In the genomic region with DNA sequence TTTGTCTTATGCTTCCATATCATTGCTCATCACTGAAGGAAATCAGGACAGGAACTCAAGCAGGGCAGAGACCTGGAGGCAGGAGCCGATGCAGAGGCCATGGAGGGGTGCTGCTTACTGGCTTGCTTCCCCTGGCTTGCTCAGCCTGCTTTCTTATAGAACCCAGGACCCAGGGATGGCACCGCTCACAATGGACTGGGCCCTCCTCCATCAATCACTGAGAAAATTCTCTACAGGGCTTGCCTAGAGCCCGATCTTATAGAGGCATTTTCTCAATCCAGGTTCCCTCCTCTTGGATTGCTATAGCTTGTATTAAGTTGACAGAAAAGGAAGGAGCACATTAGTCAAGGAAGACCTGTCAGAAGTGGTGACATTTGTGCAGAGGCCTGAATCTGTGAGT, we compare ENCODE assay signal across 10 mouse cellular contexts. TPM values are rescaled to one million over a fixed set of nuclear protein-coding genes. Genes with fewer than 3 reads are reported as not detected.
DNase-seq lines count a peak whose midpoint lies in the region; ATAC-seq and TF ChIP-seq lines count a peak whose summit lies in the region.
"Had no signal": no experiment of that assay in that cellular context is flagged by ENCODE, and none has a peak within 500 bp of the region (broad histone marks: within the 10 kb centered on the region; RNA-seq: fewer than 3 reads in every experiment).

No protein-coding gene starts in this region.

- no peak overlapping the region for H3K27ac ChIP-seq in heart, embryonic 12.5 days (ENCODE audit: poor library complexity, severe bottlenecking)
- no peak overlapping the region for H3K27ac ChIP-seq in hindbrain, embryonic 13.5 days
- H3K27ac ChIP-seq in midbrain, embryonic 12.5 days (replicated peaks): no peak overlapping the region

- H3K9ac ChIP-seq in heart, embryonic 12.5 days: no peak overlapping the region
- no peak overlapping the region for H3K9ac ChIP-seq in hindbrain, embryonic 13.5 days
- no peak overlapping the region for H3K9ac ChIP-seq in midbrain, embryonic 12.5 days (replicated peaks)

- 45% methylated on average over 3 of the region's 3 CpGs for WGBS in heart, embryonic 12.5 days
- WGBS in hindbrain, embryonic 13.5 days: 53% methylated on average over 3 of the region's 3 CpGs
- WGBS in midbrain, embryonic 12.5 days: 57% methylated on average over 3 of the region's 3 CpGs

- no peaks in the 10 kb centered on the region for H3K9me3 ChIP-seq in heart, embryonic 12.5 days (replicated peaks)
- H3K9me3 ChIP-seq in E14TG2a.4 (ENCODE audit: low read length): no peaks in the 10 kb centered on the region
- no peaks in the 10 kb centered on the region for H3K9me3 ChIP-seq in hindbrain, embryonic 13.5 days
- H3K9me3 ChIP-seq in midbrain, embryonic 12.5 days: no peaks in the 10 kb centered on the region

- peaks cover 76% of the 10 kb centered on the region for H3K27me3 ChIP-seq in heart, embryonic 12.5 days (replicated peaks)
- peaks cover 61% of the 10 kb centered on the region for H3K27me3 ChIP-seq in E14TG2a.4 (ENCODE audit: insufficient read depth, low read length)
- peaks cover 68% of the 10 kb centered on the region for H3K27me3 ChIP-seq in hindbrain, embryonic 13.5 days
- peaks cover 62% of the 10 kb centered on the region for H3K27me3 ChIP-seq in midbrain, embryonic 12.5 days

- no peak for TF ChIP-seq CTCF in E14TG2a.4 (conservative IDR thresholded peaks at IDR 0.05; ENCODE audit: low read length)

- H3K36me3 ChIP-seq in heart, embryonic 12.5 days: no peaks in the 10 kb centered on the region
- no peaks in the 10 kb centered on the region for H3K36me3 ChIP-seq in E14TG2a.4 (ENCODE audit: insufficient read depth, low read length)
- H3K36me3 ChIP-seq in hindbrain, embryonic 13.5 days: no peaks in the 10 kb centered on the region
- H3K36me3 ChIP-seq in midbrain, embryonic 12.5 days: no peaks in the 10 kb centered on the region

- H3K4me2 ChIP-seq in heart, embryonic 12.5 days: 0 out of 2 replicates have a peak overlapping the region, but pooled peaks have one; percentile 71
- H3K4me2 ChIP-seq in hindbrain, embryonic 13.5 days: peak overlapping the region; percentile 75; the same call in 1 of the 2 replicates
- H3K4me2 ChIP-seq in midbrain, embryonic 12.5 days (replicated peaks): peak overlapping the region; percentile 74

- peak overlapping the region; percentile 47 for H3K4me3 ChIP-seq in heart, embryonic 12.5 days
- H3K4me3 ChIP-seq in E14TG2a.4 (replicated peaks; ENCODE audit: low read length): peak overlapping the region; percentile 90
- H3K4me3 ChIP-seq in hindbrain, embryonic 13.5 days: peak overlapping the region; percentile 45
- peak overlapping the region; percentile 44; the same call in 1 of the 2 replicates for H3K4me3 ChIP-seq in midbrain, embryonic 12.5 days

- no peak for DNase-seq in heart, postnatal 36 days
- DNase-seq in T-cell, adult 2 months (ENCODE audit: low spot score): no peak
- DNase-seq in layer of hippocampus, postnatal 10 days (ENCODE audit: low spot score in 2 of 2): no peak
- no peak for DNase-seq in right cerebral cortex, postnatal 36 days (ENCODE audit: low spot score in 2 of 2)

- intact Hi-C loops in heart, postnatal 36 days (cut with DNase I): no loop called here

- H3K4me1 ChIP-seq in heart, embryonic 12.5 days (replicated peaks): peaks cover 15% of the 10 kb centered on the region; the same call in 1 of the 2 replicates
- H3K4me1 ChIP-seq in E14TG2a.4 (replicated peaks; ENCODE audit: low read depth, low read length): peaks cover 38% of the 10 kb centered on the region
- H3K4me1 ChIP-seq in hindbrain, embryonic 13.5 days (replicated peaks): peaks cover 16% of the 10 kb centered on the region
- peaks cover 17% of the 10 kb centered on the region for H3K4me1 ChIP-seq in midbrain, embryonic 12.5 days

- no peak for ATAC-seq in heart, embryonic 12.5 days (ENCODE audit: insufficient number of reproducible peaks, low FRiP score)
- no peak for ATAC-seq in hindbrain, embryonic 13.5 days (ENCODE audit: low FRiP score)
- no peak for ATAC-seq in midbrain, embryonic 12.5 days (ENCODE audit: low FRiP score, low read depth)

RNA-seq across cellular contexts. Expression of gene Pllp, which starts 0.5 kb away (rescaled TPM):
- 0.13 TPM in 1 of 2 replicates, not detected in the other for polyA plus RNA-seq in heart, embryonic 12.5 days (2016; fragmentation: Nextera tagmentation; extraction: Ambion mirVana)
- total RNA-seq in heart, postnatal 36 days (2021): under 1 TPM; 0.31 to 0.38 TPM
- polyA plus RNA-seq in hindbrain, embryonic 13.5 days (2015; fragmentation: Nextera tagmentation; extraction: Ambion mirVana): 0.35 and 0.93 TPM in 2 replicates
- polyA plus RNA-seq in midbrain, embryonic 12.5 days (2016; fragmentation: Nextera tagmentation; extraction: Ambion mirVana): 0.34 and 0.38 TPM in 2 replicates
- 10 to 100 TPM; 26.9 to 27.6 TPM for total RNA-seq in layer of hippocampus, postnatal 10 days (2021)

RNA-seq across cellular contexts. Expression of gene Arl2bp, which starts 30.2 kb away (rescaled TPM):
- 129 and 142 TPM in 2 replicates for polyA plus RNA-seq in heart, embryonic 12.5 days (2016; fragmentation: Nextera tagmentation; extraction: Ambion mirVana)
- total RNA-seq in heart, postnatal 36 days (2021): 10 to 100 TPM; 90.4 to 96.5 TPM
- polyA plus RNA-seq in hindbrain, embryonic 13.5 days (2015; fragmentation: Nextera tagmentation; extraction: Ambion mirVana): 221 and 224 TPM in 2 replicates
- polyA plus RNA-seq in midbrain, embryonic 12.5 days (2016; fragmentation: Nextera tagmentation; extraction: Ambion mirVana): 238 and 247 TPM in 2 replicates
- total RNA-seq in layer of hippocampus, postnatal 10 days (2021): 100 to 1,000 TPM; 158 to 163 TPM

RNA-seq across cellular contexts. Expression of gene Ccl22, which starts 48.8 kb away (rescaled TPM):
- not detected in 2 replicates for polyA plus RNA-seq in heart, embryonic 12.5 days (2016; fragmentation: Nextera tagmentation; extraction: Ambion mirVana)
- not detected for total RNA-seq in heart, postnatal 36 days (2021)
- not detected in 2 replicates for polyA plus RNA-seq in hindbrain, embryonic 13.5 days (2015; fragmentation: Nextera tagmentation; extraction: Ambion mirVana)
- polyA plus RNA-seq in midbrain, embryonic 12.5 days (2016; fragmentation: Nextera tagmentation; extraction: Ambion mirVana): not detected in 2 replicates
- total RNA-seq in layer of hippocampus, postnatal 10 days (2021): not detected
- total RNA-seq: gastrocnemius, postnatal 4 days had no signal
- polyA plus RNA-seq: C2C12 had no signal
